Mouse (Mus musculus) limb, embryonic 11.5 days (tissue): Measurements from ENCODE around the gene Fgfr3. TPM values are rescaled to one million over a fixed set of nuclear protein-coding genes. Genes with fewer than 3 reads are reported as not detected.

ENCODE experiments used
- ATAC-seq: fragments of 200-750 bp; cut with Nextera tagmentation; 2 replicates; pipeline ENCODE4 v1.8.0; 2017; ENCODE audit warnings: low read depth; ENCODE audit not compliant: insufficient number of reproducible peaks, low FRiP score, low TSS enrichment
- DNase-seq: peaks from one replicate; pipeline ENCODE4 v3.0.0-alpha.2; 2015; ENCODE audit warnings: low spot score
- H3K27ac ChIP-seq: fragments of 300-500 bp; sonication (generic); replicated peaks from 2 replicates; pipeline ENCODE4 v1.5.1; 2014; ENCODE audit warnings: low read depth, mild to moderate bottlenecking, low read length
- H3K27me3 ChIP-seq: fragments of 300-500 bp; sonication (generic); 2 replicates; pipeline ENCODE4 v1.6.1; 2014; ENCODE audit warnings: mild to moderate bottlenecking, low read length, mixed read lengths; ENCODE audit not compliant: control insufficient read depth, insufficient read depth
- H3K36me3 ChIP-seq: fragments of 300-500 bp; sonication (generic); 2 replicates; pipeline ENCODE4 v1.6.1; 2014; ENCODE audit warnings: mild to moderate bottlenecking, low read length, moderate library complexity, mixed read lengths; ENCODE audit not compliant: control insufficient read depth, insufficient read depth
- H3K4me1 ChIP-seq: fragments of 300-500 bp; sonication (generic); 2 replicates; pipeline ENCODE4 v1.6.1; 2014; ENCODE audit warnings: low read length, mixed read lengths; ENCODE audit not compliant: control insufficient read depth, insufficient read depth
- H3K4me2 ChIP-seq: fragments of 300-500 bp; sonication (generic); 2 replicates; pipeline ENCODE4 v1.6.1; 2014; ENCODE audit warnings: low read depth, mild to moderate bottlenecking, moderate library complexity; ENCODE audit not compliant: severe bottlenecking
- H3K4me3 ChIP-seq: fragments of 300-500 bp; sonication (generic); 2 replicates; pipeline ENCODE4 v1.5.1; 2014; ENCODE audit warnings: low read depth, low read length
- H3K9ac ChIP-seq: fragments of 300-500 bp; sonication (generic); 2 replicates; pipeline ENCODE4 v1.6.1; 2014; ENCODE audit warnings: mild to moderate bottlenecking, low read length
- H3K9me3 ChIP-seq: fragments of 300-500 bp; sonication (generic); 2 replicates; pipeline ENCODE4 v1.6.1; 2016; ENCODE audit warnings: low read length; ENCODE audit not compliant: control insufficient read depth
- WGBS: fragments of 180-500 bp; shearing (Covaris S2); extraction: QIAGEN DNeasy Blood & Tissue Kit; methylation state at CpG from one replicate; pipeline ENCODE4 v1.1.7; 2014; 5-methylcytosine and 5-hydroxymethylcytosine counted together
- polyA plus RNA-seq: library from polyadenylated mRNA; unstranded; fragments of >200 nt; fragmentation: Nextera tagmentation; extraction: Ambion mirVana; gene quantifications from 2 replicates; pipeline ENCODE4 v1.2.1, GENCODE M21; 2014

Gene Fgfr3
- polyA plus RNA-seq, 1 experiment from 2014 or later = 11.6 TPM

GRCm38 (mm10) chr5:33684932-33685331 lies 36.5 kb upstream of the Fgfr3 start:
- ATAC-seq (no peak), DNase-seq (no peak)
- H3K4me3 ChIP-seq = no peak overlapping the region
- H3K9me3 ChIP-seq = no peaks in the 10 kb centered on the region
- H3K27me3 ChIP-seq = no peaks in the 10 kb centered on the region
- no peak overlapping the region for H3K27ac ChIP-seq
- peaks cover 11% of the 10 kb centered on the region for H3K4me1 ChIP-seq
- WGBS = 88% methylated on average over 4 of the region's 4 CpGs
- H3K36me3 ChIP-seq = no peaks in the 10 kb centered on the region
- H3K9ac ChIP-seq = no peak overlapping the region
- H3K4me2 ChIP-seq = no peak overlapping the region

DNA sequence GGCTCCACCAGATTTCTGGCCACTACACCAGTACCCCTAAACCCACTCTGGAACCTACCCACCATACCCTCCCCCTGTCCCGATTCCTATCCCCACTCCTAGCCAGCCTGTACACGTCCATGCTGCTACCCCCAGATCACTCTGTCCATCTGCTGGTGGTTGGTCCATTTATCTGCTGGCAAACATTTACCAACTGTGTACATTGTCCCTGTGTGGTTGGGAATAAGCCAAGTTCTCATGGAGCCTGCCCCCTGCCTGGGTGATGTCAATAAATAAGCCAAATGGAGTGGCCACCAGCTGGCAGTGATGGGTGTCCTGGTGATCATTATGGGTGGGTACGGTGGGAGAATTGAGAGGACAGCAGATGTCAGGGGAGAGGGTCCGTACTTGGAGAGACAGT lies 34.3 kb upstream of the Fgfr3 start:
- Histone ChIP-seq H3K36me3 (no peaks in the 10 kb centered on the region), H3K4me1 (peaks cover 18% of the 10 kb centered on the region), H3K9me3 (no peaks in the 10 kb centered on the region), H3K4me3 (no peak overlapping the region), H3K27me3 (no peaks in the 10 kb centered on the region), H3K27ac (no peak overlapping the region), H3K4me2 (no peak overlapping the region), H3K9ac (no peak overlapping the region)
- 88% methylated on average over 4 of the region's 4 CpGs for whole genome bisulfite sequencing
- ATAC-seq (no peak), DNase-seq (no peak)

DNA sequence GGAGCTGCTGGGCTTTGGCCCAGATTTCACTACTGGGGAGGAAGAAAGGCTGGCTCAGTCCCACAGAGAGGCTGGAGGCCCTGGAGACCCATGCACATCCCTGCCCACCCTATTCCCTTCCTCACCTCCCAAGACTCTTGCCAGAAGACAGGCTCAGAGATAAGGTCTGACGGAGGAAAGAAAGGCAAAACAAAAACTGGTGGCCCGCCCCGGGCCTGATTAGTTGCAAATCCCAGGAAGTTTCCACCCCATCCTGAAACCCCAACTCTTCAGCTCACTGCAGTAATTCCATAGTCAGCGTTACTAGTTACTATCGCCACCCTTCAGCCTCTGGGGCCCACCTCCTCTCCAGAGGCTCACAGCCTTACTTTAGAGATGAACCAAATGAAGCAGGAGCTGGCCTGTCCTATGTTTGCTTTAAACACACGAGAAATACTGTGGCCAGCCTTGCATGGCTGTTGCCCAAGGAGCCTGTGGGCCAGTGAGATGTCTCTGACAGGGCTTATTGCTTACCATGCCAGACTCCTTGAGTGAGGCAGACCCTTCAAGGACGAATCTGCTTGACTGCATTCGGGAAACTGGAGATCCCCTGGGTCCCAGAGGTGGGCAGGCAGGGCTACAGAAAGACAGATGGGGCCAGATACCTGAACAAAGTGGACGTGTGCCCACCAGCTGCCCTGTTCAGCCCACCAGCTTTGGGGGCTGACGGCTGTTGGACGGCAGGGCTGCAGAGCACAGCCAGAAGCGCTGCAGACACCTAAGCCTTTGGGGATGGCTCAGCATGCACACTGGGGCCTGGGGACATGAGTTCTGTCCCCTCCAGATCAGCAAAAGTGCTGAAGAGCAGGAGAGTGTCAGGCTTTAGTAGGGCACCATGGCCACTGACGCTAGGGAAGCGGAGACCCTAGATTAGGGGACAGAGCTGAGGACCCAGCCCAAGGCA lies 32.9 kb upstream of the Fgfr3 start:
- H3K9ac ChIP-seq = peak overlapping the region; percentile 32; the same call in 1 of the 2 replicates

GRCm38 (mm10) chr5:33689221-33689844 lies 32.1 kb upstream of the Fgfr3 start:
- Histone ChIP-seq H3K4me2 (no peak overlapping the region), H3K9ac (peak overlapping the region; percentile 40), H3K36me3 (no peaks in the 10 kb centered on the region), H3K27ac (no peak overlapping the region), H3K27me3 (peaks cover 3% of the 10 kb centered on the region), H3K9me3 (no peaks in the 10 kb centered on the region), H3K4me3 (no peak overlapping the region), H3K4me1 (peaks cover 33% of the 10 kb centered on the region)
- 57% methylated on average over 20 of the region's 20 CpGs for WGBS
- DNase-seq = no peak
- ATAC-seq = no peak

More for the DNA sequence above, 32.9 kb upstream of the Fgfr3 start:
- Histone ChIP-seq H3K9me3 (no peaks in the 10 kb centered on the region), H3K4me2 (no peak overlapping the region), H3K36me3 (no peaks in the 10 kb centered on the region), H3K4me1 (peaks cover 30% of the 10 kb centered on the region), H3K4me3 (no peak overlapping the region), H3K27ac (no peak overlapping the region), H3K27me3 (no peaks in the 10 kb centered on the region)
- ATAC-seq (no peak), DNase-seq (no peak)
- WGBS = 73% methylated on average over 14 of the region's 14 CpGs

- Histone ChIP-seq H3K9ac (no peak overlapping the region), H3K27me3 (peaks cover 3% of the 10 kb centered on the region), H3K4me1 (peaks cover 36% of the 10 kb centered on the region), H3K4me2 (no peak overlapping the region), H3K9me3 (no peaks in the 10 kb centered on the region), H3K4me3 (no peak overlapping the region), H3K36me3 (no peaks in the 10 kb centered on the region), H3K27ac (no peak overlapping the region)
- DNase-seq (no peak), ATAC-seq (no peak)
- WGBS = 77% methylated on average over 11 of the region's 11 CpGs
Measured at GRCm38 (mm10) chr5:33689852-33690645, 31.4 kb upstream of the Fgfr3 start.

DNA sequence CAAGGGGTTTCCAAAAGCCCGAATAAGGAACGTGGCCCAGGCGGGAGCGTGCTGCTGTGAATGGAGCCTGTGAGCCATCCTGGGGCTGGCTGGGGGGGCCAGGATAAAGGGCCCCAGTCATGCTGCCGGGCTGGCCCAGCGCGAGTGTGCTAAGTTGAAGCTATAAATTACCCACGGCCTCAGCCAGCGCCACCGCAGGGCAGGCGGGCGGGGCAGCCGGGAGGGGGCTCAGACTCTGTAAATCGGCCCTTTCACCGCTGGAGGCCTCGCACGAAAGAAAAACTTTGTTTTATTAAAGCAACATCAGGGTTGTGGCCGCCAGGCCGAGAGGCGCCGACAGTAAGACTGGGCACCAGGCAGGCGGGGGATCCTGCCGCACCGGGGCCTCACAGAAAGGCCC lies 29.1 kb upstream of the Fgfr3 start:
- Histone ChIP-seq H3K27me3 (peaks cover 10% of the 10 kb centered on the region), H3K27ac (peak overlapping the region; percentile 93), H3K4me1 (peaks cover 54% of the 10 kb centered on the region), H3K9me3 (no peaks in the 10 kb centered on the region), H3K4me3 (0 out of 2 replicates have a peak overlapping the region, but pooled peaks have one; percentile 5), H3K36me3 (no peaks in the 10 kb centered on the region), H3K9ac (peak overlapping the region; percentile 51), H3K4me2 (peak overlapping the region; percentile 34)
- peak; percentile 81 for ATAC-seq
- peak; percentile 86 for DNase-seq
- 2% methylated on average over 24 of the region's 24 CpGs for WGBS

GRCm38 (mm10) chr5:33694461-33694847 lies 27.0 kb upstream of the Fgfr3 start:
- no peak for DNase-seq
- no peaks in the 10 kb centered on the region for H3K36me3 ChIP-seq
- peak overlapping the region; percentile 14; the same call in 1 of the 2 replicates for H3K4me2 ChIP-seq
- no peak overlapping the region for H3K27ac ChIP-seq
- peaks cover 10% of the 10 kb centered on the region for H3K27me3 ChIP-seq
- WGBS = 64% methylated on average over 9 of the region's 9 CpGs
- peaks cover 61% of the 10 kb centered on the region for H3K4me1 ChIP-seq
- no peaks in the 10 kb centered on the region for H3K9me3 ChIP-seq
- no peak overlapping the region for H3K4me3 ChIP-seq
- H3K9ac ChIP-seq = no peak overlapping the region
- ATAC-seq = no peak
